Mouse (Mus musculus): ENCODE results near the gene Calcoco1. TPM values are rescaled to one million over a fixed set of nuclear protein-coding genes. Genes with fewer than 3 reads are reported as not detected.

Calcoco1 gene
- polyA plus RNA-seq, 1 experiment from 2014 or later: 31.1 TPM

GRCm38 (mm10) chr15:102721016-102721898 is 721 bp downstream of the Calcoco1 start:
- Histone ChIP-seq H3K27ac (ENCODE audit: low read depth, low read length) (no peak overlapping the region), H3K9me3 (ENCODE audit: control insufficient read depth, low read length) (no peaks in the 10 kb centered on the region), H3K4me3 (ENCODE audit: low read depth, low read length) (peak overlapping the region; percentile 53), H3K27me3 (ENCODE audit: control insufficient read depth, insufficient read depth, low read length) (no peaks in the 10 kb centered on the region), H3K4me2 (ENCODE audit: low read depth, low read length, severe bottlenecking) (peak overlapping the region; percentile 48), H3K36me3 (ENCODE audit: control insufficient read depth, insufficient read depth, low read length) (no peaks in the 10 kb centered on the region), H3K4me1 (replicated peaks; ENCODE audit: control insufficient read depth, insufficient read depth, low read length) (0 out of 2 replicates have a peak, but pooled peaks cover 1% of the 10 kb centered on the region), H3K9ac (ENCODE audit: low read length) (peak overlapping the region; percentile 49)
- WGBS: 22% methylated on average over 14 of the region's 14 CpGs
- ATAC-seq (replicated peaks; ENCODE audit: low FRiP score) (no peak), DNase-seq (ENCODE audit: low spot score) (no peak)

- Histone ChIP-seq H3K9ac (ENCODE audit: low read length) (no peak overlapping the region), H3K36me3 (ENCODE audit: control insufficient read depth, insufficient read depth, low read length) (no peaks in the 10 kb centered on the region)
- ATAC-seq (replicated peaks; ENCODE audit: low FRiP score): no peak
Measured at GRCm38 (mm10) chr15:102716132-102716531, 5.8 kb downstream of the Calcoco1 start.

DNA sequence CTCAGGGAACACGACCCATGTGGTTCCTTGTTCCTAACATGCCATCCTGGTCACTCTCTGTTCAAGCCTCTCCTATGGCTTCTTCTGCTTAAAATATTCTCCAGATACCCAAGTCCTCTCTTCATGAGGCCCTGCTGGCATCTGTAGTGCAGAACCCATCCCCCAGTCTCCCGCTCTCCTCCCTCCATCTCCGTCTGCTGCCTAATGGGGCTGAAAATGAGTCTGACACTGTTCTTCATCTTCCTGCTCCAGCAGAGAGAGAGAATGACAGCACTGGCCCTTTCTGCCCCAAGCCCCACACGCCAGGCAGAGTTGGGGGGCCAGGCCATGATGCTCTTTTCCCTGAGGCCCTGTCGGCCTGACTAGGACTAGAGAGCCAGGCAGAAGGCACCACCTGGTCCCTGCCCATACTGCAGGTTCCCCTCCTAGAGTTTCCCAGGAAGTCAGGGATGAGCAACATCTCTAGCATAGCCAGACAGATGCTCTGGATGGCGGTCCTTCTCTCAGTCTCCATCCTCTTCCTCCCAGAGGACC is 14.2 kb downstream of the Calcoco1 start:
- H3K4me3 ChIP-seq (ENCODE audit: low read depth, low read length): no peak overlapping the region
- H3K9ac ChIP-seq (ENCODE audit: low read length): no peak overlapping the region
- H3K27me3 ChIP-seq (ENCODE audit: control insufficient read depth, insufficient read depth, low read length): no peaks in the 10 kb centered on the region
- H3K36me3 ChIP-seq (ENCODE audit: control insufficient read depth, insufficient read depth, low read length): no peaks in the 10 kb centered on the region
- DNase-seq (ENCODE audit: low spot score): no peak
- no peaks in the 10 kb centered on the region for H3K4me1 ChIP-seq (replicated peaks; ENCODE audit: control insufficient read depth, insufficient read depth, low read length)
- H3K27ac ChIP-seq (ENCODE audit: low read depth, low read length): no peak overlapping the region
- no peak overlapping the region for H3K4me2 ChIP-seq (ENCODE audit: low read depth, low read length, severe bottlenecking)
- ATAC-seq (replicated peaks; ENCODE audit: low FRiP score): no peak
- 57% methylated on average over 6 of the region's 6 CpGs for whole genome bisulfite sequencing
- no peaks in the 10 kb centered on the region for H3K9me3 ChIP-seq (ENCODE audit: control insufficient read depth, low read length)

More at GRCm38 (mm10) chr15:102716132-102716531, 5.8 kb downstream of the Calcoco1 start:
- DNase-seq (ENCODE audit: low spot score): no peak
- H3K27ac ChIP-seq (ENCODE audit: low read depth, low read length): no peak overlapping the region
- no peak overlapping the region for H3K4me3 ChIP-seq (ENCODE audit: low read depth, low read length)
- WGBS: 72% methylated on average over 12 of the region's 12 CpGs
- no peaks in the 10 kb centered on the region for H3K9me3 ChIP-seq (ENCODE audit: control insufficient read depth, low read length)
- no peaks in the 10 kb centered on the region for H3K27me3 ChIP-seq (ENCODE audit: control insufficient read depth, insufficient read depth, low read length)
- H3K4me2 ChIP-seq (ENCODE audit: low read depth, low read length, severe bottlenecking): no peak overlapping the region
- 0 out of 2 replicates have a peak, but pooled peaks cover 1% of the 10 kb centered on the region for H3K4me1 ChIP-seq (replicated peaks; ENCODE audit: control insufficient read depth, insufficient read depth, low read length)

DNA sequence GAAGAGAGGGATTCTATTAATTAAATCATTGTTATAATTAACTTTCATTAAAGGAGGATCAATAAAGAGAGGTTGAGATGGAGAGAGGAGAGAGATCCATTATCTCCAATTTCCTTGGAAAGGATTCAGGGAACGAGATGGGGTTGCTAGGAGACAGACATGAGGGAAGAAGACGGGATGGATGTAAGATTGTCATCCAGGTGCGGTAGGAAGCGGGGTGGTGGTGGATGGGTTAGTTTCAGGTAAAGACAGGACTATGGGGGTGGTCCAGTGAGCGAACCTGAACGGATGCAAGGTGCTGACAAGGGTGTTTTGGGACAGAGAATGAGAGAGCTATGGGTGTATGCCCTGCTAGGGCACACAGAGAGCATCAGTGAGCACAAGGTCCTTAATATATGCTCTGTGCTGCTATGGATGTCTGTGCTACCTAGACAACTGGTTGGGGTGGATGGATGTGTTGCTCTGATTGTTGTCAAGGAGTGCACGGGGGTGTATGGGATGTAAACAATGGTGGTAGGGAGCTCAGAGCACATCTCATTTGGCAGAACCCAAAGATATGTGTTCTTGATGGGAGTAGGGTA is 16.0 kb downstream of the Calcoco1 start:
- H3K9ac ChIP-seq (ENCODE audit: low read length): no peak overlapping the region
- no peaks in the 10 kb centered on the region for H3K36me3 ChIP-seq (ENCODE audit: control insufficient read depth, insufficient read depth, low read length)
- H3K4me3 ChIP-seq (ENCODE audit: low read depth, low read length): no peak overlapping the region
- no peak overlapping the region for H3K4me2 ChIP-seq (ENCODE audit: low read depth, low read length, severe bottlenecking)
- DNase-seq (ENCODE audit: low spot score) (no peak), ATAC-seq (replicated peaks; ENCODE audit: low FRiP score) (no peak)
- H3K9me3 ChIP-seq (ENCODE audit: control insufficient read depth, low read length): no peaks in the 10 kb centered on the region
- no peaks in the 10 kb centered on the region for H3K27me3 ChIP-seq (ENCODE audit: control insufficient read depth, insufficient read depth, low read length)
- 83% methylated on average over 7 of the region's 7 CpGs for WGBS
- no peak overlapping the region for H3K27ac ChIP-seq (ENCODE audit: low read depth, low read length)
- H3K4me1 ChIP-seq (replicated peaks; ENCODE audit: control insufficient read depth, insufficient read depth, low read length): no peaks in the 10 kb centered on the region

GRCm38 (mm10) chr15:102705226-102705894 is 16.6 kb downstream of the Calcoco1 start:
- no peaks in the 10 kb centered on the region for H3K9me3 ChIP-seq (ENCODE audit: control insufficient read depth, low read length)
- no peaks in the 10 kb centered on the region for H3K4me1 ChIP-seq (replicated peaks; ENCODE audit: control insufficient read depth, insufficient read depth, low read length)
- H3K27ac ChIP-seq (ENCODE audit: low read depth, low read length): no peak overlapping the region
- WGBS: 52% methylated on average over 9 of the region's 9 CpGs
- no peaks in the 10 kb centered on the region for H3K27me3 ChIP-seq (ENCODE audit: control insufficient read depth, insufficient read depth, low read length)
- no peak overlapping the region for H3K4me3 ChIP-seq (ENCODE audit: low read depth, low read length)
- no peak overlapping the region for H3K4me2 ChIP-seq (ENCODE audit: low read depth, low read length, severe bottlenecking)
- no peak overlapping the region for H3K9ac ChIP-seq (ENCODE audit: low read length)
- no peak for DNase-seq (ENCODE audit: low spot score)
- ATAC-seq (replicated peaks; ENCODE audit: low FRiP score): no peak
- no peaks in the 10 kb centered on the region for H3K36me3 ChIP-seq (ENCODE audit: control insufficient read depth, insufficient read depth, low read length)

- 67% methylated on average over 5 of the region's 5 CpGs for WGBS
- H3K9me3 ChIP-seq (ENCODE audit: control insufficient read depth, low read length): no peaks in the 10 kb centered on the region
- DNase-seq (ENCODE audit: low spot score) (no peak), ATAC-seq (replicated peaks; ENCODE audit: low FRiP score) (no peak)
- H3K36me3 ChIP-seq (ENCODE audit: control insufficient read depth, insufficient read depth, low read length): no peaks in the 10 kb centered on the region
- no peak overlapping the region for H3K27ac ChIP-seq (ENCODE audit: low read depth, low read length)
- H3K4me1 ChIP-seq (replicated peaks; ENCODE audit: control insufficient read depth, insufficient read depth, low read length): no peaks in the 10 kb centered on the region
- H3K4me2 ChIP-seq (ENCODE audit: low read depth, low read length, severe bottlenecking): no peak overlapping the region
- no peaks in the 10 kb centered on the region; the same call in 1 of the 2 replicates for H3K27me3 ChIP-seq (ENCODE audit: control insufficient read depth, insufficient read depth, low read length)
- H3K4me3 ChIP-seq (ENCODE audit: low read depth, low read length): no peak overlapping the region
- H3K9ac ChIP-seq (ENCODE audit: low read length): no peak overlapping the region
Measured at GRCm38 (mm10) chr15:102704806-102705205, 17.2 kb downstream of the Calcoco1 start.

DNA sequence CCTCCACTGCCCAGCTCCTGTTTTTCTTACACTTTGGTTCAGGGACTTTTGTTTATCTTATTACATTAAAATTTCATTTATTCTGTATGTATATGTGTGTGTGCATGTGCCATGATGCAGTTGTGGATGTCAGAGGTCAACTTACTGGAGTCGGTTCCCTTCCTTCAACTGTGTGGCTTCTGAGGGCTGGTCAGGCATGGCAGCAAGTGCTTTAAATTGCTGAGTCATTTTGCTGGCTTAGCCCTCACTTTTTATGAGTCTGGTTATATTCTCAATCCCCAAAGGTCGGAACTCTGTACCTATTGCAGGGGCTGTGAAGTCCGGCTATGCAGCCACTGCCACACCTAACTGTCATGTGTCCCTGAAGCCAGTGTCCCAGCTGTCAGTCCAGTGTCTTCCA is 19.0 kb downstream of the Calcoco1 start:
- H3K9me3 ChIP-seq (ENCODE audit: control insufficient read depth, low read length): no peaks in the 10 kb centered on the region
- H3K9ac ChIP-seq (ENCODE audit: low read length): no peak overlapping the region
- H3K27ac ChIP-seq (ENCODE audit: low read depth, low read length): no peak overlapping the region
- WGBS: 91% methylated on average over 3 of the region's 3 CpGs
- no peak overlapping the region for H3K4me3 ChIP-seq (ENCODE audit: low read depth, low read length)
- DNase-seq (ENCODE audit: low spot score) (no peak), ATAC-seq (replicated peaks; ENCODE audit: low FRiP score) (no peak)
- 0 out of 2 replicates have a peak, but pooled peaks cover 2% of the 10 kb centered on the region for H3K4me1 ChIP-seq (replicated peaks; ENCODE audit: control insufficient read depth, insufficient read depth, low read length)
- peaks cover 9% of the 10 kb centered on the region for H3K27me3 ChIP-seq (ENCODE audit: control insufficient read depth, insufficient read depth, low read length)
- no peak overlapping the region for H3K4me2 ChIP-seq (ENCODE audit: low read depth, low read length, severe bottlenecking)
- no peaks in the 10 kb centered on the region for H3K36me3 ChIP-seq (ENCODE audit: control insufficient read depth, insufficient read depth, low read length)

GRCm38 (mm10) chr15:102698193-102698592 is 23.8 kb downstream of the Calcoco1 start:
- Histone ChIP-seq H3K4me1 (replicated peaks; ENCODE audit: control insufficient read depth, insufficient read depth, low read length) (peaks cover 2% of the 10 kb centered on the region; the same call in 1 of the 2 replicates), H3K36me3 (ENCODE audit: control insufficient read depth, insufficient read depth, low read length) (no peaks in the 10 kb centered on the region), H3K4me3 (ENCODE audit: low read depth, low read length) (no peak overlapping the region), H3K27ac (ENCODE audit: low read depth, low read length) (no peak overlapping the region), H3K27me3 (ENCODE audit: control insufficient read depth, insufficient read depth, low read length) (peaks cover 53% of the 10 kb centered on the region), H3K9ac (ENCODE audit: low read length) (no peak overlapping the region), H3K9me3 (ENCODE audit: control insufficient read depth, low read length) (no peaks in the 10 kb centered on the region), H3K4me2 (ENCODE audit: low read depth, low read length, severe bottlenecking) (no peak overlapping the region)
- DNase-seq (ENCODE audit: low spot score) (peak; percentile 89), ATAC-seq (replicated peaks; ENCODE audit: low FRiP score) (no peak)
- 2% methylated on average over 11 of the region's 11 CpGs for WGBS
